Mouse (Mus musculus): ENCODE measurements around the gene Cbr2. TPM values are rescaled to one million over a fixed set of nuclear protein-coding genes. Genes with fewer than 3 reads are reported as not detected.
"Not testable (repeated sequence)": the region's sequence is repeated elsewhere in the genome, so short reads cannot be mapped to it uniquely, and the experiment has no call there.

Cbr2 gene
- polyA plus RNA-seq (2016; fragmentation: Nextera tagmentation; extraction: Ambion mirVana) = 2.0 and 2.3 TPM in 2 replicates

DNA sequence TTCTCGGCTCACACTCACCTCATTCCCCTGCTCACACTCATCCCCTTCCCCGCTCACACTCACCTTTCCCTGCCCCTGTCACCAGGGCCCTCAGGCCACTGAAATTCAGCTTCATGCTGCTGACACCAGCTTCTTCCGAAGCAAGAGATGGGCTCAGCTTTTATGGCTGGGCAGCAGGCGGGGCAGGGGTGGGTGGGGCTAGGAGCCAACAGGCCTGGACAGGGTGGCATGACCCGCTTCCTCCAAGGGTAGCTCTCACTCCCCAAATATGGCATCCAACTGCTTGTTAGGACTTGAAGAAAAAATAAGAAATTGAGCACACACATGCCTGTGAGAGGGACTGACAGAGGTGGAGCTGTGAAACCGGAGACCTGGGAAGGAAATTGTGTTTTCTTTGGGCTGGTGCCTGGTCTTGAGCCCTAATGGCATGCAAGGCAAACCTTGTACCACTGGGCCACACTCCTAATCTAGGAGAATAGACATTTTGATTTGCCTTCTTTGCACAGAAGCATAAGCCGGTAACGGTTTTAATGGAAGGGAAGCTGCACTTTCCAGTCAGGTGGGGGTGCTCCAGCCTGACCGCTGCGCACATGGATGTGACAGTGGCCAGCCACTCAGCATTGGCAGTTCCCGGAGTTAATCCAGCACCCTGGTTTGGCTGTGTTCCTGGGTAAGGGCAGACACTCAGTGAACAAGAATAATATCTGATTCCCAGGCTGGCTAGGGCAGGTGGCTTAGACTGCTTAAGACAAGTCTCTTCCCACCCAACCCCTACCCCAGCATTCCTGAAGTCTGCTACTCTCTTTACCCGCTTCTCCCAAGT, at the start of gene Cbr2:
Gene Cbr2 (minus strand): TSS at position 257 of the 823 bp plus-strand sequence.
- WGBS = 76% methylated on average over 12 of the region's 12 CpGs
- H3K27me3 ChIP-seq = peaks cover 33% of the 10 kb centered on the region

GRCm38 (mm10) chr11:120781361-120781760, 49.4 kb upstream of the Cbr2 start:
- not testable (repeated sequence) for H3K9me3 ChIP-seq
- WGBS = 94% methylated on average over 6 of the region's 6 CpGs

More for the DNA sequence above, at the start of gene Cbr2:
- Histone ChIP-seq H3K27ac (replicated peaks) (no peak within 1 kb of the TSS), H3K4me2 (replicated peaks) (no peak within 1 kb of the TSS), H3K9ac (replicated peaks) (no peak within 1 kb of the TSS), H3K36me3 (no peaks in the 10 kb centered on the region), H3K9me3 (no peaks in the 10 kb centered on the region), H3K4me1 (peaks cover 5% of the 10 kb centered on the region; the same call in 1 of the 2 replicates), H3K4me3 (no peak within 1 kb of the TSS)
- no peak for ATAC-seq (ENCODE audit: low FRiP score, low read depth)

GRCm38 (mm10) chr11:120779876-120780275, 48.0 kb upstream of the Cbr2 start:
- WGBS = 75% methylated on average over 1 of the region's 1 CpGs
- Histone ChIP-seq H3K4me3 (no peak overlapping the region), H3K4me1 (peaks cover 14% of the 10 kb centered on the region), H3K36me3 (peaks cover 20% of the 10 kb centered on the region), H3K27me3 (peaks cover 4% of the 10 kb centered on the region; the same call in 1 of the 2 replicates), H3K9ac (replicated peaks) (no peak overlapping the region), H3K4me2 (replicated peaks) (no peak overlapping the region), H3K9me3 (no peaks in the 10 kb centered on the region), H3K27ac (replicated peaks) (no peak overlapping the region)
- ATAC-seq (ENCODE audit: low FRiP score, low read depth) = no peak

More at GRCm38 (mm10) chr11:120781361-120781760, 49.4 kb upstream of the Cbr2 start:
- H3K4me3 ChIP-seq; H3K27me3 ChIP-seq; H3K4me2 ChIP-seq (replicated peaks); ATAC-seq (ENCODE audit: low FRiP score, low read depth); H3K27ac ChIP-seq (replicated peaks); H3K9ac ChIP-seq (replicated peaks): not testable (repeated sequence)
- Histone ChIP-seq H3K4me1 (peaks cover 22% of the 10 kb centered on the region), H3K36me3 (peaks cover 26% of the 10 kb centered on the region)

DNA sequence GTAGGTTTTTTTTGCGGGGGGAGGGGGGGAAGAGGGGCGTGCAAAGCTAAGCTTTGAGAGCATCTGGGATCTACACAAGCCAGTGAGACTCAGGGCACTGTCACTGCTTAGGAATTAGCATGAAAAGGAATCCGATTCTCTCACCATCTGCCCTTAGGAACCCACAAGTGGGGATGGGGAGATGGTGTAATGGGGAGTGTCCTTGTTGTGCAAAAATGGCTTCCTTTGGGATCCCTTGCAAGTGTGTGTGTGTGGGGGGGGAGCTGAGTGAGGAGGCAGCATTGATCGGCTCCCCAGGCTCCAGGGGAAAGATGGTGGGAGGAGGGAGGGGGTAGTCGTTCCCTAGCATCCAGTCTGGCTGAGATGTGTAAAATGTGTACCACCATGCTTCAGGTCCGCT, 45.2 kb upstream of the Cbr2 start:
- 30% methylated on average over 6 of the region's 6 CpGs for WGBS
- peaks cover 16% of the 10 kb centered on the region for H3K36me3 ChIP-seq
- H3K4me3 ChIP-seq = no peak overlapping the region
- 0 out of 2 replicates have a peak, but pooled peaks cover 4% of the 10 kb centered on the region for H3K27me3 ChIP-seq
- no peak overlapping the region for H3K4me2 ChIP-seq (replicated peaks)
- ATAC-seq (ENCODE audit: low FRiP score, low read depth) = no peak
- no peak overlapping the region; the same call in 1 of the 2 replicates for H3K9ac ChIP-seq (replicated peaks)
- peaks cover 2% of the 10 kb centered on the region; the same call in 1 of the 2 replicates for H3K4me1 ChIP-seq
- H3K27ac ChIP-seq (replicated peaks) = no peak overlapping the region
- no peaks in the 10 kb centered on the region for H3K9me3 ChIP-seq

DNA sequence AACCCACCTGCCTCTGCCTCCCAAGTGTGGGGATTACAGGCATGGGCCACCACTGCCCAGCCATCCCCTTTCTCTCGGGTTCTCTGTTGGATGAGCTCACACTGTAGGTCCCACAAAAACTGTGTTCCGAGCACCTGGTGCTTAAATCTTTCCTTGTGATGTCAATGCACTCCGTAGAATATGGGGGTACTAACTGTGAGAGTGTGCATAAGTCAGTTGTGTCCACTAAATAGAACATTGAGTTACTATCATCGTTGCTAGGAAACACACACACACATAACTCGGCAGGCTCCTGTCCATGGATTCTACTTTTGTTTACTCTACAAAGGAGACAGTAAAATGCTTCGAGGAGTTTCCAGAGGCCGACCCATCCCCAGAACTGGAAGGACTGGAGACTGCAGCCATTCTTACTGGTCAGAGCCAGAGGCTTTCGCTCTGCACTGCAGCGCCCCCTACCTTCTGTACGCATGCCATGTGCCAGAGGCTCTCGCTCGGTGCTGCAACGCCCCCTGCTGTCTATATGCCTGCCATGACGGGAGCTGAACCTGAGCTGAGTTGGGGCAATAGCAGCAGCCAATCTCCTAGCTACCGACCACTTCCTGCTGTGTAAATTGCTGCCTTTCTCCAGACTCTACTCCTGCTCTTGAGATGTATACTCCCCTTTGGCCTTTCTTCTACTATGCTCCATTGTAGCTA, 44.0 kb upstream of the Cbr2 start:
- H3K27ac ChIP-seq (replicated peaks) = no peak overlapping the region
- no peak overlapping the region for H3K4me3 ChIP-seq
- 0 out of 2 replicates have a peak, but pooled peaks cover 4% of the 10 kb centered on the region for H3K27me3 ChIP-seq
- WGBS = 31% methylated on average over 15 of the region's 15 CpGs
- H3K9ac ChIP-seq (replicated peaks) = no peak overlapping the region
- no peak overlapping the region for H3K4me2 ChIP-seq (replicated peaks)
- H3K9me3 ChIP-seq = no peaks in the 10 kb centered on the region
- H3K36me3 ChIP-seq = peaks cover 7% of the 10 kb centered on the region
- ATAC-seq (ENCODE audit: low FRiP score, low read depth) = peak; percentile 66
- peaks cover 2% of the 10 kb centered on the region; the same call in 1 of the 2 replicates for H3K4me1 ChIP-seq

GRCm38 (mm10) chr11:120773463-120774190, 41.7 kb upstream of the Cbr2 start:
- H3K36me3 ChIP-seq = no peaks in the 10 kb centered on the region
- no peaks in the 10 kb centered on the region for H3K9me3 ChIP-seq
- no peak overlapping the region for H3K4me3 ChIP-seq
- peaks cover 2% of the 10 kb centered on the region; the same call in 1 of the 2 replicates for H3K4me1 ChIP-seq
- WGBS = 89% methylated on average over 7 of the region's 7 CpGs
- H3K27ac ChIP-seq (replicated peaks) = no peak overlapping the region
- ATAC-seq (ENCODE audit: low FRiP score, low read depth) = no peak
- no peak overlapping the region for H3K4me2 ChIP-seq (replicated peaks)
- H3K27me3 ChIP-seq = 0 out of 2 replicates have a peak, but pooled peaks cover 4% of the 10 kb centered on the region
- H3K9ac ChIP-seq (replicated peaks) = no peak overlapping the region

GRCm38 (mm10) chr11:120772749-120773148, 40.8 kb upstream of the Cbr2 start:
- H3K9me3 ChIP-seq = no peaks in the 10 kb centered on the region

GRCm38 (mm10) chr11:120768206-120768605, 36.3 kb upstream of the Cbr2 start:
- no peaks in the 10 kb centered on the region for H3K4me1 ChIP-seq
- H3K9ac ChIP-seq (replicated peaks) = no peak overlapping the region
- H3K4me2 ChIP-seq (replicated peaks) = no peak overlapping the region
- H3K9me3 ChIP-seq = no peaks in the 10 kb centered on the region
- H3K4me3 ChIP-seq = no peak overlapping the region
- peaks cover 5% of the 10 kb centered on the region for H3K27me3 ChIP-seq
- no peak for ATAC-seq (ENCODE audit: low FRiP score, low read depth)
- no peaks in the 10 kb centered on the region for H3K36me3 ChIP-seq
- whole genome bisulfite sequencing = 63% methylated on average over 1 of the region's 1 CpGs
- no peak overlapping the region for H3K27ac ChIP-seq (replicated peaks)

More at GRCm38 (mm10) chr11:120772749-120773148, 40.8 kb upstream of the Cbr2 start:
- H3K4me3 ChIP-seq = no peak overlapping the region
- H3K9ac ChIP-seq (replicated peaks) = no peak overlapping the region
- H3K4me1 ChIP-seq = peaks cover 2% of the 10 kb centered on the region; the same call in 1 of the 2 replicates
- no peak overlapping the region for H3K27ac ChIP-seq (replicated peaks)
- no peak overlapping the region for H3K4me2 ChIP-seq (replicated peaks)
- WGBS = 82% methylated on average over 3 of the region's 3 CpGs
- 0 out of 2 replicates have a peak, but pooled peaks cover 4% of the 10 kb centered on the region for H3K27me3 ChIP-seq
- ATAC-seq (ENCODE audit: low FRiP score, low read depth) = no peak
- H3K36me3 ChIP-seq = no peaks in the 10 kb centered on the region

DNA sequence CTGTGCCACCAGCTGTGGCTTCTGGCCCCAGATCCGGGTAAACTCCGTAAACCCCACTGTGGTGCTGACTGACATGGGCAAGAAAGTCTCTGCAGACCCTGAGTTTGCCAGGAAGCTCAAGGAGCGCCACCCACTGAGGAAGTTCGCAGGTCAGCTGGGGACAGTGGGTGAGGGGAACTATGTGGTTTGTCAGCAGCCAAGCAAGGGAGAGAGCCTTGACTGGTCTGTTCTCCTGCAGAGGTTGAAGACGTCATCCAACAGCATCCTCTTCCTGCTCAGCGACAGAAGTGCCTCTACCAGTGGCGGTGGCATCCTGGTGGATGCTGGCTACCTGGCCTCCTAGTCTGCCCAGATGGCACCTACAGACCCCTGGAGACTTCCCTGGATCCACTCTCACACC, 35.1 kb upstream of the Cbr2 start:
- H3K27me3 ChIP-seq = peaks cover 15% of the 10 kb centered on the region
- not testable (repeated sequence) for H3K4me2 ChIP-seq (replicated peaks); ATAC-seq (ENCODE audit: low FRiP score, low read depth); H3K9me3 ChIP-seq; H3K27ac ChIP-seq (replicated peaks); H3K36me3 ChIP-seq; H3K4me1 ChIP-seq; H3K4me3 ChIP-seq; H3K9ac ChIP-seq (replicated peaks)
- WGBS = 82% methylated on average over 5 of the region's 7 CpGs

GRCm38 (mm10) chr11:120763121-120763999, 31.4 kb upstream of the Cbr2 start:
- not testable (repeated sequence) for H3K36me3 ChIP-seq; H3K4me3 ChIP-seq; H3K9me3 ChIP-seq; ATAC-seq (ENCODE audit: low FRiP score, low read depth); H3K4me1 ChIP-seq; H3K27ac ChIP-seq (replicated peaks); H3K9ac ChIP-seq (replicated peaks)
- Histone ChIP-seq H3K27me3 (peaks cover 20% of the 10 kb centered on the region), H3K4me2 (replicated peaks) (peak overlapping the region; percentile 26; the same call in 1 of the 2 replicates)
- 8% methylated on average over 4 of the region's 23 CpGs for WGBS

GRCm38 (mm10) chr11:120762672-120763041, 30.7 kb upstream of the Cbr2 start, which contains the start of gene Hmga1b:
Gene Hmga1b (plus strand): TSS chr11:120762794.
- not testable (repeated sequence) for H3K9ac ChIP-seq (replicated peaks); H3K4me3 ChIP-seq

More at GRCm38 (mm10) chr11:120762672-120763041, 30.7 kb upstream of the Cbr2 start, which contains the start of gene Hmga1b:
- not testable (repeated sequence) for H3K27ac ChIP-seq (replicated peaks); H3K4me1 ChIP-seq; H3K36me3 ChIP-seq; ATAC-seq (ENCODE audit: low FRiP score, low read depth)
- H3K27me3 ChIP-seq = peaks cover 20% of the 10 kb centered on the region
- peak within 1 kb of the TSS; percentile 26; the same call in 1 of the 2 replicates for H3K4me2 ChIP-seq (replicated peaks)
- H3K9me3 ChIP-seq = peaks cover 13% of the 10 kb centered on the region
- 20% methylated on average over 14 of the region's 14 CpGs for WGBS

All from midbrain, embryonic 12.5 days (tissue).